Mouse (Mus musculus) kidney, adult 2 months (tissue): Measurements from ENCODE around the gene Corin.

Source experiments
- CTCF ChIP-seq: fragments of 200-500 bp; conservative IDR thresholded peaks from 2 replicates; pipeline ENCODE4 v1.5.1; 2011; ENCODE audit warnings: low read depth, mild to moderate bottlenecking, control low read depth, low read length, moderate library complexity, mixed read lengths; ENCODE audit not compliant: insufficient read depth, insufficient read length
- POLR2A ChIP-seq: fragments of 200-500 bp; IDR thresholded peaks from one replicate; pipeline ENCODE4 v1.6.1; 2011; ENCODE audit warnings: low read depth, low read length, control low read depth

GRCm38 (mm10) chr5:72411874-72412329, 92.4 kb downstream of the Corin start:
- no peak for TF ChIP-seq POLR2A
- no peak for TF ChIP-seq CTCF
